Mouse (Mus musculus) lung, postnatal 0 days (tissue): ENCODE measurements around the gene Nr2f2.

ENCODE experiments used
- CTCF ChIP-seq: IDR thresholded peaks from 2 replicates; pipeline ENCODE4 v1.5.1; 2016; ENCODE audit warnings: antibody characterized with exemption, mild to moderate bottlenecking
- EP300 ChIP-seq: IDR thresholded peaks from 2 replicates; pipeline ENCODE4 v1.6.1; 2016; ENCODE audit warnings: antibody characterized with exemption, mild to moderate bottlenecking, control low read depth

DNA sequence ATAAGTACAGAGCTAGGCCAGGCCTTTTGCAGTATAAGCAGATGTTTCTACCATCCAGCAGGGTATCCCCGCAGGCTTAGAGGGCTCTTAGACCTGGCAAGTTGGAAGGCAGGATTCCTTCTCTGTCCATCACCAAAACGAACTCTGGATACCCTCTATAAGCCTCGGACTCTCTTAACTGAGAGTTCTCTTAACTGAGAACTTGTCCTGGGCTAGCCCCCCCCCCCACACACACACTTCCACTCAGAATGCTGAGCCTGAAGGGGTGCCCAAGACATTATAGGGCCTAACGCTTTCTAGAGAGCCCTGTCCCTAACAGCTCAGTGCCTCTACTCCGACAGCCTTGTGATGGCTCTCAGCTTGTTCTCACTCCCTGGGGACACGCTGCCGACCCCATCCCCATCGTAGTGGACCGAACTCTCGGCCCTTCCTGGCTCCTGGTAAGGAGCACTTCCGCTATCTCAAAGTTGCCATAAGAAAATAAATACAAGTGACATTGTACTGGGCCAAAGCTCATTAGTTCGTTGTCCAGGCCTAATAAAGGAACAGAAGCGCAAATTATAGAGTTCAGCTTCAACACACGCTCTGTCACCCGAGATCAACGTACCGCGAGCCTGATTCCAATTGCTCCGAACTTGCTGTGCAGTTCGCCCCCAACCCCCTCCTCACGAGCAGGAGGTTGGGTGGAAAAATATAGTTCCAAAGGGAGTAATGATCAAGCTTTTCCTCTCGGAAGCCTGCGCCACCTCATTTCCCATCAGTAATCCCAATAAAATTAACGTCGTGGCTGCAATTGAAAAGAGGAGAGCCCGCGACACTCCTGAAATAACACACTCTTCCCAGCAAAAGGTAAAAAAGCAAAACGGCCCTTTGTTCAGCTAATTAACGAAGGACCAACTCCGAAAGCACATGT lies 18.2 kb downstream of the Nr2f2 start:
- TF ChIP-seq CTCF (no peak), EP300 (no peak)
